Mouse (Mus musculus) cerebellum, adult (tissue): ENCODE results near the gene Agbl4.

ENCODE experiments used
- ATAC-seq: cut with Nextera tagmentation; 2 replicates; pipeline ENCODE4 v1.9.2; 2017; ENCODE audit warnings: mild to moderate bottlenecking, moderate library complexity, mixed read lengths; ENCODE audit not compliant: insufficient number of reproducible peaks, low FRiP score, low TSS enrichment

The Agbl4 gene

DNA sequence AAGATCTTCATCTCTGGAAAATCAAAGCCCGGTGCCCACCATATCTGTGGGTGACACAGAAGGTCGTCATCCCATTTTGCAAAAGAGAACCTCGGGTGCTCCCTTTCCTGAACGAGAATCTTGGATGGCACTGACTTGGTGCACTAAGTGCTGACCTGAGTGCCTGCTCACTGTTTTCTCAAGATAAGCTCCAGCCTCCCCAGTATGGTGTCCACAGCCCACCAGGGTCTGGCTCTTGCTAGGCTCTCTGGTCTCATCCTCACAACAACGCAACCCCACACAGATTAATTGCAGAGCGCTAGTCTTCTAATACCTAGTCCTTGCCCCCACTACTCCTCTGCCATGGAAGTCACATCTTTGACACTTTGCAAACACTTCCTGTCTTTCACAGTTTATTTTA lies 1131.5 kb downstream of the Agbl4 start:
- no peak for ATAC-seq

- ATAC-seq = no peak
Measured at GRCm38 (mm10) chr4:111529996-111530395, 1132.5 kb downstream of the Agbl4 start.

DNA sequence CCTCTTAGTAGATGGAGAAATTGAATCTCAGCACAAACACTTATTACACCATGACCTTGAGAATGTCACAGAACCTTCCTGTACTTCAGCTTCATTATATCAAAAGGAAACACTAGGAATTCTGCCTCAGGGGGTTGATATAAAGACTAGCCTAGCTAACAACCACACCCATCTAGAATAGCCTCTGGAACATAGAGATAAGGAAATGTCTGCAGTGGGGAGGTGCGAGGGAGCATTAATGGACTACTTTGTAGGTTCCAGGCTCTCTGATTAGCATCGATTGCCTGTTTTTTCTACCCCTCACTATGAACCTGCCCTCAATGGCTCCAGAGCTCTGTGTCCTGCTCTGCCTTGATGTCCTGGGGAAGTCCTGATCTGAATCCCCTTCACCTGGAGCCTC lies 1133.1 kb downstream of the Agbl4 start:
- ATAC-seq = no peak

GRCm38 (mm10) chr4:111544684-111545083 lies 1147.2 kb downstream of the Agbl4 start:
- no peak for ATAC-seq

DNA sequence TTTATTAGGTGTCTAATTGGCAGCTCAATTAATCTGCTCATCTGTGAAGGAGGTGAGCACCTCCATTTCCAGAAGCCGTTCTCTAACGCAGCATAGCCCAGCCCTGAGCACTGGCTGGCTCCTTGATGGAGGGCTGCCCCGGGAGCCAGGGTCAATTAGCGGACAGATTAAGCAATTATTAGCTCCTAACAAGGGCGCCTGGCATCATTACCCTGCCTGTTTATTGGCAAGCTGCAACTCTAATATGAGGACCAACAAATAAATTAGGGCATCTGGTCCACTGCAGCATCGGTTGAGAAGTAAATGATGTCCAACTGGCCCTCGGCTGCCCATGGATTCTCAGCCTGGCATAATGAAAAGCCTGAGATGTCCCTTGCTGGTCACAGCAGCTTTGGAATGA lies 1148.5 kb downstream of the Agbl4 start:
- ATAC-seq = no peak

- no peak for ATAC-seq
Measured at GRCm38 (mm10) chr4:111555426-111555825, 1158.0 kb downstream of the Agbl4 start.

- no peak for ATAC-seq
Measured at GRCm38 (mm10) chr4:111577087-111577773, 1179.8 kb downstream of the Agbl4 start.

DNA sequence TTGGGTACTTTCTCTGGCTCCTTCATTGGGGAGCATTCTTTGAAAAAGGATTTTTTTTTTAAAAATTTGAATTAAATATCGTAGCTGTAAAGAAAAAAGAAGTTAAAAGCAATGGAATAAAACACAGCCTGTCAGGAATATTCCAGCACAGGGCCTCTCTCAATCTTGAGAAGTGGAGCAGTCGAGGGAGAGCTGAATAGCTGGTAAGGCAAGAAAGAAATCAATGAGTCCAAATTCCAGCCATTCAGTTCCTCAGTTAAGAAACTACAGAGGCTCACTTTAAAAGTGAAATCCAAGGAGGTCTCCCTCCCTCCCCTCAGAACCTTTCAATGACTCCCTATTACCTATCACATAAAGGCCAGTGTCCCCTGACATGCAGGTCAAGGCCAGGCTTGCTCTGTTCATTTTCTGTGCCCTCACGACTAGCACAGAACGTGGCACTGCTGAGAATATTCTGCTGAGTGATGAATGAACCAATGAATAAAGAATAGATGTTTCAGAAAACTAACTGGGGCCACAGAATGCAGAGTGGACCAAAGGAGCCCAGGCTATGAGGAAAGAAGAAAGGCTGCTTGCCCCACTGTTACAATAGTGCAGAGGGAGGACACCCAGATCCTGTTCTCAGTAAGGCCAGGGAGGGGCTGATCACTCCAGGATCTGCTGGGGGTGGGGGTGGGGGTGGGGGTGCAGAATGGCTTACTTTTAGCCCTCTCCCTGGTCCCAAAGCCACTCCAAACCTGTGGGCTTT lies 1181.8 kb downstream of the Agbl4 start:
- ATAC-seq = no peak

GRCm38 (mm10) chr4:111579863-111580224 lies 1182.4 kb downstream of the Agbl4 start:
- ATAC-seq = no peak

DNA sequence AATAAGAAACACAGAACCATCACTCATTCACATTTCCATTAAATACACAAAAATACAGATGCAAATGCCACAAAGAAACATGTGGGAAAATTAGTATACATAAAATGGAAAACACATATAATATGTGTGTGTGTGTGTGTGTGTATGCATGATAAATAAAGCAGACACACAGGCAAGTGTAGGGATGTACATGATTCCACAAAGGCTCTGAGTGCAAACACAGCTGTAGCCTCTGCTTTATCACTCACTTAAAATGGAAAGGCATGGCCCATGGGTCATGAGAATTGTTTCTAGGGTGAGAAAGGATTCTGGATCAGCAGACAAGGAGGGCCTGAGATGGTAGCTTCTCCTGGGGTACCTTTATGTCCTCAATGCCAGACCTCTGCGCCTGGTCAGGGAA lies 1182.8 kb downstream of the Agbl4 start:
- no peak for ATAC-seq

GRCm38 (mm10) chr4:111583562-111584237 lies 1186.2 kb downstream of the Agbl4 start:
- ATAC-seq = no peak

DNA sequence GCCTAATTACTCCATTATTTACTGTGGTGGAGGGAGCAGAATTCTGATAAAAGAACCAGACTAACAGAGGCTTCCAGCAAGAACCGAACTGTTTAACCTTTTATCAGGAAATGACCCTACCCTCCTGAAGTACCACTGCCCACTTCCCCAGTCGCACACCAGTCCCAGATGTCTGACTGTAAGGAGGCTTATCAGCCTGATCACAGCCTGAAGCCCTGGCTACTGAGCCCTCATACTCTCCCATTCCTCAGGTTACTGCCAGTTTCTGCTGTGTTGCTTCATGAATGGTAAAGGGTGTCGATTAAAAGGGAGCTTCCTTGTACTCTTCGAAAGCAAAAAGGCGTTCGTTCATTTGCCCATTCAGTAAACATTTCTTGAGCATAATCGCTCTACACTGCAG lies 1186.8 kb downstream of the Agbl4 start:
- ATAC-seq = no peak

DNA sequence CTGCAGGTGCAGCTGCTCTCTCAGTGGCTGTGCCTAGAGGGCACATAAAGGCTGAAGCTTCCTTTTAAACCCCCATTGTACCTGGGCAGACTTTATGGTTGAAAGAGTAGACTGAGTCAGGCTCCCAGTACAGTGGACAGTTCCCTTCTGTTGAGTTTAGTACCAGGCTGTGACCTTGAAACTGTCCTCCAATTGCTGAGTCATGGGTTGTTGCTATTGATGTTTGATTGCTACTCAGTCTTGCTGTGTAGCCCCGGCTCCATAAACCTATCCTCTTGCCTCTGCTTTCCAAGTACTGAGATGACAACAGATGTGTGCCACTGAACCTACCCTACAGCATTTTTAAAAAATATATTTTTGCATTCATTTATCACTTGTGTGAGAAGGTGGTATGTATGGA lies 1190.8 kb downstream of the Agbl4 start:
- ATAC-seq = no peak

GRCm38 (mm10) chr4:111589467-111590170 lies 1192.2 kb downstream of the Agbl4 start:
- no peak for ATAC-seq

DNA sequence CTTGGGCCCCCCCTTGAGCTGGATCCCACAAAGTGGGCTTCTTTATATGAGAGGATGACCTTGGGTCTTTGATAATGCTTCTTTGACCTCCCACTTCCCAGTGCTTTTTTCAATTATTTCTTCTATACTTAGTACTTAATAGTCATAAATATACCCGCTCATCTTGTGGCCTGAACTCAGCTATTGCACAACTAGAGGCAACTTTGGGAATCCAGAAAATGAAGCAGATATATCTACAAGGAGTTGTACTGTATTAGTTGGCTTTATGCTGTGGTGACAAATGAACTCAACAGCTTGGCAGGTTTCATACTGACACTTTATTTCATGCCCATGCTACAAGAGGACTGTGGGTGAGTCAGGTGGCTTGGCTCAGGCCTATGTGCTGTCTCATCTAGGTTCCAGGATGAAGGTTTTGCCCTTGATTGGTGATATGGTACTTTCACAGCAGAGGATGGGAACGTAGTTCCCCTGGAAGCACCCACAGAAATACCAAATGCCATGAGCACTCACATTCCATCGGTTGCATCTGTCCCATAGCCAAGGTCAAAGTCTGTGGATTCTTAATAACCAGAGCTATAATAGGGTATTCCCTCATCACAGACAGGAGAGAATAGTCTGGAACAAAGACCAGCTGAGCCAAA lies 1197.3 kb downstream of the Agbl4 start:
- ATAC-seq = no peak

DNA sequence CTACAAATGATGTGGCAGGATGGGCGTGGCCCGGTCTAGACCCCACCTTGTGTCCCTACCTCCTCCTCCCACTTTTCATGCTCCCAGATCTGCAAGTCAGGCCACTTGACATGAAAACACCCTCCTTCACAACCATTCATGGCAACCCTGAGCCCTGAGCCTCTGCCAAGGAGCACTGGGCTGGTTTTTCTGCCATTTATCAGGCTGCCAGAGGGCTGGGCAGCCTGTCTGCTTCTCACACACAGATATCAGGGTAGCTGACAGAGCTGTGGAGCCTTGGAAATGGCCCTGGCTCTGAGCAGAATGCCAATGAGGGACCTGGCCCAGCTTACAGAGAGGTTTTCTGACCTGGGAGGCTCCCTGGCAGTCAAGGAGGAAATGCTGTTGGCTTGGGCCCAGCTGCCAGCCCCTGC lies 1199.8 kb downstream of the Agbl4 start:
- 0 out of 2 replicates have a peak, but pooled peaks have one; percentile 40 for ATAC-seq

- ATAC-seq = no peak
Measured at GRCm38 (mm10) chr4:111597986-111598385, 1200.5 kb downstream of the Agbl4 start.

DNA sequence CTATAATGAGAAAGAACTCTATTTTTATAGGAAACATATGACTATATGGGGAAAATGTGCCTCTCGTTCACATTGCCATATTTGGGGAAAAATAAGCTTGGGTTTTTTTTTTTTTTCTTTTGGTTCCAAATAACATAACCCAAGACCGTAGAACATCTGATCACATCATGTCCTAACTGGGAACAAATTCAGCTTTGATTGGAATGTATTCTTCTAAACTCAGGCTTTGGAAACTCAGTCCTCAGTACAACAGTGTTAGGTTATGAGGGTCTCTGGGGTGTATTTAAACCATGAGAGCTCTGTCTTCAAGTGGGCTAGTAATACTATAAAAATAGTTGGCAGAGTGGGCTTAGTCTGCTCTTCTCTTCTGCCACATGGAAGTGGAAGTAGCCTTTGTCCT lies 1205.7 kb downstream of the Agbl4 start:
- no peak for ATAC-seq

- no peak for ATAC-seq
Measured at GRCm38 (mm10) chr4:111607826-111608500, 1210.5 kb downstream of the Agbl4 start.

GRCm38 (mm10) chr4:111621865-111622264 lies 1224.4 kb downstream of the Agbl4 start:
- ATAC-seq = no peak
